ENCODE assay signal across 17 mouse cellular contexts in the genomic region with DNA sequence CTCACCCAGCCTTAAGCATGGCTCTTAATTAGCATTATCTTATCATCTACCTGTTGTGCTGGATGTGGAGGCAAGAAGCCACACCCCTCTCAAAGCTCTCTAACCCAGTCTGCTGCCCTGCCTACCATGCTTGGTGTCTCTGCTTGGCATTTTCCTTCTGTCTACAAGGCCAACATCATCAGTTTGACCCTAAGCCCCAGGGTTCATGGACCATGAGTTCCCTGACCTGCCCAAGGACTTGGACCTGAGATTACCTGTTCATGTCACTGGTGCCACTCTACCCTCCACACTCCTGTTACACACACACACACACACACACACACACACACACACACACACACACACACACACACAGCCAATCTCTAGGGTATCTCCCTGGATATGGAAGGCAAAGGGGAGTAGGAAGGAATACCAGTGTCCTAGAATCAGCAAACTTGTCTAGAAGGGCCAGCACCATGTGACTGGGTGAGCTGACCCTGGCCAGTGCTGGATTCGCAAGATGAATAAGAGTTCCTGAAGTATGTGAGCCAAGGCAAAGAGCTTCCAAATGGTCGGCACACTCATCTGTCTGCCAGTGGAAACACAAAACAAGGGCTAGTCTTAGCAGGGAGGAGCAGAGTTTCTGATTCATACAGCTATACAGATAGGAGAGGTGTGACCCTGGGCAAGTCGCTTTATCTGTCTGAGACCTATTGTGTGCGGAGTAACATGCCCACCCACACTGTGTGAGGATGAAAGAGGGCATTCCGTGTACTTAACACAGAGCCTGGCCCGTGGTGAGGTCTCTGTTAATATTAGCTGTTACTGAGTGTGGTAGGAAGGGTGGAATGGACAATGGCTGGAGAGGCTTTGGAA. TPM values are rescaled to one million over a fixed set of nuclear protein-coding genes. Genes with fewer than 3 reads are reported as not detected.
DNase-seq lines count a peak whose midpoint lies in the region; ATAC-seq and TF ChIP-seq lines count a peak whose summit lies in the region.
"Had no signal": no experiment of that assay in that cellular context is flagged by ENCODE, and none has a peak within 500 bp of the region (broad histone marks: within the 10 kb centered on the region; RNA-seq: fewer than 3 reads in every experiment).

No protein-coding gene starts in this region.

- no peak for TF ChIP-seq POLR2A in myocyte (IDR thresholded peaks at IDR 0.05; ENCODE audit: insufficient read length, low read depth)

- 63% methylated on average over 6 of the region's 6 CpGs for WGBS in intestine, postnatal 0 days

- ATAC-seq in intestine, postnatal 0 days, result peak; percentile 43

- no peak for TF ChIP-seq CTCF in intestine, postnatal 0 days (IDR thresholded peaks at IDR 0.05; ENCODE audit: low read depth)

- no peak overlapping the region for H3K4me3 ChIP-seq in intestine, postnatal 0 days (ENCODE audit: low read depth, low read length)
- no peak overlapping the region for H3K4me3 ChIP-seq in myocyte
- H3K4me3 ChIP-seq: forebrain, embryonic 12.5 days; hindbrain, embryonic 13.5 days; limb, embryonic 10.5 days; lung, embryonic 15.5 days had no signal

- no peak overlapping the region for H3K9ac ChIP-seq in intestine, postnatal 0 days (ENCODE audit: low read depth, low read length)
- H3K9ac ChIP-seq: forebrain, embryonic 12.5 days; hindbrain, embryonic 13.5 days; lung, embryonic 15.5 days had no signal

- H3K4me2 ChIP-seq in intestine, postnatal 0 days (replicated peaks; ENCODE audit: low read depth), result no peak overlapping the region
- peak overlapping the region; percentile 32 for H3K4me2 ChIP-seq in myocyte (ENCODE audit: low read depth)
- H3K4me2 ChIP-seq: forebrain, embryonic 12.5 days; hindbrain, embryonic 13.5 days; lung, embryonic 15.5 days had no signal

- H3K9me3 ChIP-seq in intestine, postnatal 0 days (ENCODE audit: control insufficient read depth), result no peaks in the 10 kb centered on the region
- H3K9me3 ChIP-seq: forebrain, embryonic 12.5 days; hindbrain, embryonic 13.5 days; limb, embryonic 10.5 days; lung, embryonic 15.5 days had no signal

- H3K27ac ChIP-seq in intestine, postnatal 0 days (ENCODE audit: low read depth, low read length), result no peak overlapping the region
- H3K27ac ChIP-seq: forebrain, embryonic 12.5 days; hindbrain, embryonic 13.5 days; limb, embryonic 10.5 days; lung, embryonic 15.5 days had no signal

- no peaks in the 10 kb centered on the region for H3K27me3 ChIP-seq in intestine, postnatal 0 days (replicated peaks; ENCODE audit: control insufficient read depth, insufficient read depth, low read length)
- H3K27me3 ChIP-seq in myocyte (ENCODE audit: control insufficient read depth, insufficient read depth, insufficient read length), result no peaks in the 10 kb centered on the region
- H3K27me3 ChIP-seq: CH12.LX; forebrain, embryonic 12.5 days; hindbrain, embryonic 13.5 days; lung, embryonic 15.5 days had no signal

- no peaks in the 10 kb centered on the region for H3K79me2 ChIP-seq in myocyte (ENCODE audit: control insufficient read depth, insufficient read depth)

- no peak overlapping the region for H3ac ChIP-seq in myocyte (ENCODE audit: control insufficient read depth, insufficient read length)

- H3K36me3 ChIP-seq in intestine, postnatal 0 days (ENCODE audit: control insufficient read depth, insufficient read depth), result peaks cover 14% of the 10 kb centered on the region; the same call in 1 of the 2 replicates
- H3K36me3 ChIP-seq in myocyte (ENCODE audit: control insufficient read depth, insufficient read depth), result no peaks in the 10 kb centered on the region
- H3K36me3 ChIP-seq: forebrain, embryonic 12.5 days; hindbrain, embryonic 13.5 days had no signal

- H3K4me1 ChIP-seq in intestine, postnatal 0 days (replicated peaks; ENCODE audit: control insufficient read depth, insufficient read depth, low read length), result no peaks in the 10 kb centered on the region
- H3K4me1 ChIP-seq: forebrain, embryonic 12.5 days; hindbrain, embryonic 13.5 days; limb, embryonic 10.5 days; lung, embryonic 15.5 days had no signal

- peak; percentile 41 to 81 for DNase-seq in adrenal gland, adult (ENCODE audit: inconsistent age in 2 of 2, low spot score in 1 of 2)
- no peak for DNase-seq in adrenal gland, adult 18-20 months (ENCODE audit: low spot score in 2 of 2)
- DNase-seq in kidney, adult 9 months, result peak; percentile 66
- DNase-seq in kidney, postnatal 10 days, result no peak
- DNase-seq in left cerebral cortex, adult 18-20 months (ENCODE audit: low spot score in 2 of 2), result no peak
- DNase-seq in right cerebral cortex, adult 18-20 months, result no peak
- DNase-seq: cerebellum, adult 18-20 months; heart, adult 18-20 months; kidney, adult 18-20 months; retina, postnatal 1 day had no signal

TF ChIP-seq in myocyte, 11 proteins besides CTCF, POLR2A, EP300 and RAD21:
- TF ChIP-seq SRF (IDR thresholded peaks at IDR 0.05; ENCODE audit: control insufficient read depth, insufficient read length, low read depth), result no peak
- TF ChIP-seq USF1 (IDR thresholded peaks at IDR 0.05; ENCODE audit: low read depth), result peak; percentile 42
TF ChIP-seq in myocyte: peak in this region for 1.

RNA-seq across cellular contexts. Expression of gene Dhrs3, which starts 20.9 kb away (rescaled TPM):
- total RNA-seq in adrenal gland, adult 18-20 months (2021), result 100 to 1,000 TPM; 101 to 111 TPM
- 93.0 and 100 TPM in 2 replicates for polyA plus RNA-seq in intestine, postnatal 0 days (2015; fragmentation: Nextera tagmentation; extraction: Ambion mirVana)
- polyA plus RNA-seq in myocyte (2012; fragmentation: generic; extraction: Trizol), result 5.5 TPM
- total RNA-seq in left cerebral cortex, adult 18-20 months (2021), result 10 to 100 TPM; 32.3 to 34.8 TPM

Comparison
In these comparisons a context has a peak if more than half of its experiments do, and no peak if none do; other contexts are left out.
1. DNase-seq: peak in adrenal gland, adult (2 of 2) and kidney, adult 9 months (single experiment); none in adrenal gland, adult 18-20 months (0 of 2), kidney, postnatal 10 days (single experiment), left cerebral cortex, adult 18-20 months (0 of 2) and right cerebral cortex, adult 18-20 months (single experiment).